Mouse (Mus musculus): ENCODE data around the gene Rhobtb1.

Gene Rhobtb1

GRCm38 (mm10) chr10:69162577-69162976, 11.3 kb downstream of the Rhobtb1 start:
- DNase-seq (ENCODE audit: extremely low spot score, low read depth, low spot score) = no peak

DNA sequence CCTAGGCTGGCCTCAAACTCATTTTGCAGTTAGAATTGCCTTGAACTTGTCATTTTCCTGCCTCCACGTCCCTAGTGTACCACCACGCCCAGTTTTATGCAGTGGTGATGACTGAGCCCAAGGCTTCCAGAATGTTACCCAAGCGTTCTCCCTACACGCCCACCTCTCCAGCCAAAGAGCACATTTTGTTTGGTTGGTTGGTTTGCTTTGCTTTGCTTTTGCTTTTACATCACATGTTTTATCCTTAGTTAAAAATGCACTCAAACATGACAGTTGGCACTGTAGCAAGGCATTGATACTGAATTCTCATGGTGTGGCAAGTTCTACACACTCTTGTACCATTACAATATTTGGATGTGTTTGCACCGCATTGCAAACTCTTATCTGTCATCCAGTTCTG, 12.0 kb downstream of the Rhobtb1 start:
- DNase-seq (ENCODE audit: extremely low spot score, low read depth, low spot score) = no peak

DNA sequence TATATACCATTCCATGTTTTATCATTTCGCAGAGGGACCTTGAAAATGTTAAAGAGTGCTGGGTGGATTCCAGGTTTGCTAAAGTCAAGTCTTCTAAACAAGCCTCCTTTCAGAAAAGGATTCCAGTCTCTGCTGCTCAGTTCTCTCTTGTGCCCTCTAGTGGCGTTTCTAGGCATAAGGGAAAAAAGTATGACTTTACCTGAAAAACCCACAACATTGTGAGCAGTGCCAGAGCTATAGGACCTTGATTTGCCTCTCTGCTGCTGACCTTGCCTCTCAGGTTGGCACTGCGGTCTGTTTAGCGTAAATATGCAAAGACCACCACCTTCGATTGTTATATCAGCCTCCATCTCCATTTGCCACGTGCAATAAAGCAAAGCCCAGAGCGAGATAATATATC, 13.9 kb downstream of the Rhobtb1 start:
- peak; percentile 18 for DNase-seq (ENCODE audit: extremely low spot score, low read depth, low spot score)

GRCm38 (mm10) chr10:69165847-69166246, 14.6 kb downstream of the Rhobtb1 start:
- DNase-seq (ENCODE audit: extremely low spot score, low read depth, low spot score) = no peak

GRCm38 (mm10) chr10:69166514-69166913, 15.3 kb downstream of the Rhobtb1 start:
- no peak for DNase-seq (ENCODE audit: extremely low spot score, low read depth, low spot score)

GRCm38 (mm10) chr10:69172412-69172811, 21.2 kb downstream of the Rhobtb1 start:
- no peak for DNase-seq (ENCODE audit: extremely low spot score, low read depth, low spot score)

DNA sequence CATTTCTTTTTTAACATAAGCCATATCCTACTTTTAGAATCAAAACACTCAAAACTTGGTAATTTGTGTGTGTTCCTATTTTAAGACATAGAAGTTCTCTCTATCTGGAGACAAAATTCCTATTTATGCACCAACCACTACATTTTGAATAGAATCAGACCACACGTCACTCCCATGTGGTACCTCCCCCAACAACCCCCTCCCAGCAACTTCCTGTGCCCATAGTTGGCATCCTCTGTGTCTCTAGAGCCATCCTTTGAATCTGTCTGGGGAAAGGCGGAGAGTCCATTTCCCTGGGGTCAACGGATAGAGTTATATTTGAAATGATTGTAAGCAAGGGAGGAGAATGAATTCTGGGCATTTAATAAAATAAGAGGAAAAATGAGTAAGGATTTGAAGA, 24.9 kb downstream of the Rhobtb1 start:
- no peak for DNase-seq (ENCODE audit: extremely low spot score, low read depth, low spot score)

DNA sequence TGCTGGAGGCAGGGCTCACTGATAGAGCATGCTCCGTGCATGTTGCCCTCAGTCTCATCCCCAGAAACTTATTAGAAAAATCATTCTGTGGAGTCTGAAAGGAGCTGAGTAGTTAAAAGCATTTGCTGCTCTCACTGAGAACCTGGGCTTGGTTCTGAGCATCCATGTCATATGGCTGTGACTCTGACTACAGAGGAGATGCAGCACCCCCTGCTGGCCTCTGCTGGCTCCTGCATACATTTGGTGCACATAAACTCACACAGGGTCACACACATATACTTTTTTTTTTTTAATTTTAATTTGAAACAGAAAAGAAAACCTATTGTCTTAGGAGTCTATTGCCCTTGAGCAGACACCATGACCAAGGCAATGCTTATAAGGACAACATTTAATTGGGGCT, 28.1 kb downstream of the Rhobtb1 start:
- no peak for DNase-seq (ENCODE audit: extremely low spot score, low read depth, low spot score)

DNA sequence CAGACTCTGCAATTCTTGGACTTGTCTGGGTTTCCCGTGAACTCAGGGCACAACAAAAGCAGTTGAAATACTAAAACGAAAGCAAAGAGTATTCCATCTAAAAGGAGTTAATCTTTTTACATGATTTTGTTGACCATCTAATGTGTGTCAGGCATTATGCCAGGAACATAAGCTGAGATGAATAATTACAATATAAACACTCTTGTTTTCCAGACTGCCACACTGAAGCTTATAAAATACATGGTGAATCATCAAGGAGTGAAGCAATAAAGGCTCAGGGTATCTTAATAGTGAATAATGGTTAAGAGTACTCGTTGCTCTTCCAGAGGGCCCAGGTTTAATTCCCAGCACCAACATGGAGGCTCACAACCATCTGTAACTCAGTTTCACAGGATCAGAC, 29.8 kb downstream of the Rhobtb1 start:
- no peak for DNase-seq (ENCODE audit: extremely low spot score, low read depth, low spot score)

GRCm38 (mm10) chr10:69184903-69185302, 33.7 kb downstream of the Rhobtb1 start:
- DNase-seq (ENCODE audit: extremely low spot score, low read depth, low spot score) = no peak

GRCm38 (mm10) chr10:69185431-69185830, 34.2 kb downstream of the Rhobtb1 start:
- DNase-seq (ENCODE audit: extremely low spot score, low read depth, low spot score) = no peak

GRCm38 (mm10) chr10:69185894-69186893, 35.0 kb downstream of the Rhobtb1 start:
- peak; percentile 56 for DNase-seq (ENCODE audit: extremely low spot score, low read depth, low spot score)

DNA sequence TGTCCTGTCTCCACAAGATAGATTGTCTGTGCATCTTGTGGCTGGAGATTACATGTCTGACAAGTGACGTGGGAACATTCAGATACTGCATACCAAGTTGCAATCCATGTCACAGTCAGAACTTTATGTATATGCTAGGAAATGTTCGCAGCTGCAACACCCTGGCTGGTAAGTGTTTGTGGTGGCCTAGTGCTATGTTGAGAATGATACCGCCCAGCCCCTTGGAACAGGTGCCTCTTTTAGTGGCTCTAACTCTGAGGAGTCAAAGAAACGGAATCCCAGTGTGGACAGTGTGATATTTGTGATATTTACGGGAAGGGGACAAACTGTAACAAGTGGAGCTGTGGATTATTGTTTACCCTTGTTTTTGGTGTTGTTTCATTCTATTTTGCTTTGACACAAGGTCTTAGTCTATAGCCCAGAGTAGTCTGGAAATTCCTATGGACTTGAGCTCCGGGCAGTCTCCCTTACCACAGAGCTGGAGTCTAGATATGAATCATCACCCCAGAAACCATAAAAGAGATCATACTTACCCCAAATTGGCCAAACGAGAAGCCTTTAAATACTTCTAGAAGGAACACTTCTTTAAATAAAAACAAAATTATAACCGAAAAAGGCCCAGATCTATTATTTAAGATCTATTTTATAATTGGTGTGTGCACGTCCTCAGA, 36.7 kb downstream of the Rhobtb1 start:
- no peak for DNase-seq (ENCODE audit: extremely low spot score, low read depth, low spot score)

GRCm38 (mm10) chr10:69190434-69191160, 39.4 kb downstream of the Rhobtb1 start:
- DNase-seq (ENCODE audit: extremely low spot score, low read depth, low spot score) = no peak

- no peak for DNase-seq (ENCODE audit: extremely low spot score, low read depth, low spot score)
Observed at GRCm38 (mm10) chr10:69192266-69192665, 41.0 kb downstream of the Rhobtb1 start.

- DNase-seq (ENCODE audit: extremely low spot score, low read depth, low spot score) = no peak
Observed at GRCm38 (mm10) chr10:69193721-69194120, 42.5 kb downstream of the Rhobtb1 start.

- DNase-seq (ENCODE audit: extremely low spot score, low read depth, low spot score) = no peak
Observed at GRCm38 (mm10) chr10:69204677-69205400, 53.6 kb downstream of the Rhobtb1 start.

GRCm38 (mm10) chr10:69206081-69206480, 54.8 kb downstream of the Rhobtb1 start:
- DNase-seq (ENCODE audit: extremely low spot score, low read depth, low spot score) = no peak

DNA sequence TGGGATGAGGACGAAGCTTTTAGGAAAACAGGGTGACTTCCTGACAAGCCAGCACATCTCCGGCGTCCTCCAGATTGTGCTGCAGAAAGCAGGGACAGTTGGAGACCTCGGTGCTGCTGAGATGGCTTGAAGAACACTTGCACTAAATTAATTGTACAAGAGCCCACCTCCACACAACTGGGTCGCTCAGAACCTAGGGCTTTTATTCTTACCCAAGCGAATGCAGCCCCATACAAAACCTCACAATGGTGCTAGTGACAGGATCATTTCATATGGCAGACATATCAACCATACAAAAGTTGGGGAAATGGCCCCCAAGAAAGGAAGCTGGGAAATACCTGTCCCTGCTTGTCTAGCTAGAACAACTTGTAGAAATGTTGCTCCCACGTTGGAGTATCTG, 56.2 kb downstream of the Rhobtb1 start:
- DNase-seq (ENCODE audit: extremely low spot score, low read depth, low spot score) = no peak

DNA sequence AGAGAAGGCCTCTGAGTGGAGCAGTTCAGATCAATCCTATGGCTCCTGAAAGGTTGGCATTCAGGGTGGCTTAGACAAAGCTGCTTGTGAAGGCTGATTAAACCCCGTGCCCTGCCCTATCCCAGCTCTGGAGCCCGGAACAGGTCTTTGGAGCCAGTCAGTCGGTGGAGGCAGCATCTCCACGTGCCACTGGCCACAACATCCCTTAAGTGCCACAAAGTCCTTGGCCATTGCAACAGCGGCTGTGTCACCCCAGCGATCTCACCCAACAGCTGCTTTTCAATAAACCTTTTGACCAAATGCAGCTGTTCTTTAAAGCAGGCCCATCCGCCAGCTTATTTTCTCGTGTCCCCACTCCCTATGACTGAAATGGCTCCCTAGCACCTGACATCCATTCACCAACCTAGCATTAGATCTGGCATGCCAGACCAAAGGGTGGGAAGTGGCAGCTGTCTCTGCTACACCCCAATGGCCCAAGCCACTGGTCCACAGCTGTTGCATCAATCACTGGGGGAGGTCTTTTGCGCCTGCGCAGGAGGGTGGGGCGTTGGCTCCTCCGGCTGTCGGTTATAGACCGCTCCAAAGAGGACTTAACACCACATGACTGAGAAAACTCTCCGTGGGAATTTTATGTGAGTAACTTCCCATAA, 56.9 kb downstream of the Rhobtb1 start:
- DNase-seq (ENCODE audit: extremely low spot score, low read depth, low spot score) = no peak

Measured in hindlimb bud, embryonic 11.5 days (tissue).